Mouse (Mus musculus): ENCODE data around the gene Myoc. TPM values are rescaled to one million over a fixed set of nuclear protein-coding genes. Genes with fewer than 3 reads are reported as not detected.

The Myoc gene
- polyA plus RNA-seq, 1 experiment from 2014 or later = not detected

- 91% methylated on average over 7 of the region's 7 CpGs for WGBS
- no peaks in the 10 kb centered on the region for H3K4me1 ChIP-seq
- H3K4me2 ChIP-seq = no peak within 1 kb of the TSS
- no peak for ATAC-seq (ENCODE audit: insufficient number of reproducible peaks, insufficient read depth, low FRiP score, low TSS enrichment, low read depth)
- H3K4me3 ChIP-seq = no peak within 1 kb of the TSS
- H3K9ac ChIP-seq = no peak within 1 kb of the TSS
- H3K27me3 ChIP-seq = no peaks in the 10 kb centered on the region
- no peaks in the 10 kb centered on the region for H3K36me3 ChIP-seq
- H3K27ac ChIP-seq = no peak within 1 kb of the TSS
- H3K9me3 ChIP-seq = no peaks in the 10 kb centered on the region
Measured at GRCm38 (mm10) chr1:162658119-162658518, 19.2 kb downstream of the Myoc start, which contains the start of gene Myocos. Gene Myocos, minus strand, starts transcription at chr1:162658219.

GRCm38 (mm10) chr1:162660276-162660860, 21.4 kb downstream of the Myoc start:
- no peaks in the 10 kb centered on the region for H3K9me3 ChIP-seq
- no peak overlapping the region for H3K27ac ChIP-seq
- 0 out of 2 replicates have a peak, but pooled peaks cover 3% of the 10 kb centered on the region for H3K4me1 ChIP-seq
- ATAC-seq (ENCODE audit: insufficient number of reproducible peaks, insufficient read depth, low FRiP score, low TSS enrichment, low read depth) = no peak
- no peak overlapping the region for H3K4me3 ChIP-seq
- 83% methylated on average over 11 of the region's 11 CpGs for whole genome bisulfite sequencing
- H3K27me3 ChIP-seq = no peaks in the 10 kb centered on the region
- no peak overlapping the region for H3K4me2 ChIP-seq
- no peak overlapping the region for H3K9ac ChIP-seq
- no peaks in the 10 kb centered on the region for H3K36me3 ChIP-seq

GRCm38 (mm10) chr1:162664826-162665475, 26.0 kb downstream of the Myoc start:
- H3K27ac ChIP-seq = no peak overlapping the region
- no peaks in the 10 kb centered on the region for H3K9me3 ChIP-seq
- H3K9ac ChIP-seq = no peak overlapping the region
- peak overlapping the region; percentile 67 for H3K4me2 ChIP-seq
- 12% methylated on average over 10 of the region's 10 CpGs for WGBS
- ATAC-seq (ENCODE audit: insufficient number of reproducible peaks, insufficient read depth, low FRiP score, low TSS enrichment, low read depth) = peak; percentile 88
- H3K27me3 ChIP-seq = no peaks in the 10 kb centered on the region
- peak overlapping the region; percentile 39; the same call in 1 of the 2 replicates for H3K4me3 ChIP-seq
- H3K36me3 ChIP-seq = peaks cover 6% of the 10 kb centered on the region
- 0 out of 2 replicates have a peak, but pooled peaks cover 7% of the 10 kb centered on the region for H3K4me1 ChIP-seq

- ATAC-seq (ENCODE audit: insufficient number of reproducible peaks, insufficient read depth, low FRiP score, low TSS enrichment, low read depth) = peak; percentile 80
- Histone ChIP-seq H3K4me1 (0 out of 2 replicates have a peak, but pooled peaks cover 7% of the 10 kb centered on the region), H3K9ac (peak overlapping the region; percentile 62), H3K9me3 (no peaks in the 10 kb centered on the region), H3K27me3 (no peaks in the 10 kb centered on the region), H3K27ac (peak overlapping the region; percentile 28; the same call in 1 of the 2 replicates), H3K4me2 (peak overlapping the region; percentile 67), H3K36me3 (peaks cover 12% of the 10 kb centered on the region), H3K4me3 (peak overlapping the region; percentile 39)
- 3% methylated on average over 11 of the region's 11 CpGs for WGBS
Measured at GRCm38 (mm10) chr1:162665486-162666174, 26.7 kb downstream of the Myoc start.

- H3K27ac ChIP-seq = no peak overlapping the region
- H3K27me3 ChIP-seq = no peaks in the 10 kb centered on the region
- peaks cover 84% of the 10 kb centered on the region for H3K36me3 ChIP-seq
- ATAC-seq (ENCODE audit: insufficient number of reproducible peaks, insufficient read depth, low FRiP score, low TSS enrichment, low read depth) = no peak
- no peak overlapping the region for H3K9ac ChIP-seq
- no peaks in the 10 kb centered on the region for H3K9me3 ChIP-seq
- 86% methylated on average over 2 of the region's 2 CpGs for WGBS
- H3K4me1 ChIP-seq = no peaks in the 10 kb centered on the region
- H3K4me2 ChIP-seq = no peak overlapping the region
- H3K4me3 ChIP-seq = no peak overlapping the region
Measured at GRCm38 (mm10) chr1:162693721-162694120, 54.8 kb downstream of the Myoc start.

- no peak for ATAC-seq (ENCODE audit: insufficient number of reproducible peaks, insufficient read depth, low FRiP score, low TSS enrichment, low read depth)
- H3K36me3 ChIP-seq = peaks cover 78% of the 10 kb centered on the region
- no peak overlapping the region for H3K9ac ChIP-seq
- no peaks in the 10 kb centered on the region for H3K27me3 ChIP-seq
- H3K9me3 ChIP-seq = no peaks in the 10 kb centered on the region
- no peaks in the 10 kb centered on the region for H3K4me1 ChIP-seq
- H3K27ac ChIP-seq = no peak overlapping the region
- no peak overlapping the region for H3K4me3 ChIP-seq
- 94% methylated on average over 6 of the region's 6 CpGs for WGBS
- no peak overlapping the region for H3K4me2 ChIP-seq
Measured at GRCm38 (mm10) chr1:162697866-162698265, 58.9 kb downstream of the Myoc start.

Small RNAs within 50 kb of the gene (microRNA-seq; reads per million reads assigned to microRNA genes)
- gene Gm27616 = not detected

Other genes with a start within 250 kb of the Myoc start
- gene Dnm3, start 161.1 kb upstream of the Myoc start, polyA plus RNA-seq (2015; fragmentation: Nextera tagmentation; extraction: Ambion mirVana) = 27.4 and 27.7 TPM in 2 replicates
- gene Mettl13, start 90.6 kb upstream of the Myoc start, polyA plus RNA-seq (2015; fragmentation: Nextera tagmentation; extraction: Ambion mirVana) = 30.7 and 31.4 TPM in 2 replicates
- 85.8 and 95.2 TPM in 2 replicates for gene Vamp4, start 68.6 kb upstream of the Myoc start, polyA plus RNA-seq (2015; fragmentation: Nextera tagmentation; extraction: Ambion mirVana)
- gene Myocos, start 19.1 kb downstream of the Myoc start, polyA plus RNA-seq (2015; fragmentation: Nextera tagmentation; extraction: Ambion mirVana) = not detected in 2 replicates
- 205 and 229 TPM in 2 replicates for gene Prrc2c, start 101.4 kb downstream of the Myoc start, polyA plus RNA-seq (2015; fragmentation: Nextera tagmentation; extraction: Ambion mirVana)
- gene Fmo4, start 174.8 kb downstream of the Myoc start, polyA plus RNA-seq (2015; fragmentation: Nextera tagmentation; extraction: Ambion mirVana) = 0.46 and 0.67 TPM in 2 replicates
- 21.3 and 35.1 TPM in 2 replicates for gene Fmo1, start 227.5 kb downstream of the Myoc start, polyA plus RNA-seq (2015; fragmentation: Nextera tagmentation; extraction: Ambion mirVana)

Data from embryonic facial prominence, embryonic 13.5 days (tissue).